Mouse (Mus musculus) kidney, postnatal 0 days (tissue): ENCODE measurements around the gene Krtap10-10. TPM values are rescaled to one million over a fixed set of nuclear protein-coding genes. Genes with fewer than 3 reads are reported as not detected.
"Not testable (repeated sequence)": the region's sequence is repeated elsewhere in the genome, so short reads cannot be mapped to it uniquely, and the experiment has no call there.

ENCODE experiments used
- ATAC-seq: fragments of 200-750 bp; cut with Nextera tagmentation; replicated peaks from 2 replicates; pipeline ENCODE4 v1.8.0; 2017; ENCODE audit warnings: low read depth, moderate number of reproducible peaks, moderate TSS enrichment, moderate library complexity; ENCODE audit not compliant: low FRiP score
- DNase-seq: peaks from one replicate; pipeline ENCODE4 v3.0.0-alpha.2; 2016; ENCODE audit warnings: low spot score
- H3K27ac ChIP-seq: fragments of 300-500 bp; sonication (generic); 2 replicates; pipeline ENCODE4 v1.5.1; 2014; ENCODE audit warnings: mild to moderate bottlenecking
- H3K27me3 ChIP-seq: fragments of 300-500 bp; sonication (generic); 2 replicates; pipeline ENCODE4 v1.6.1; 2014; ENCODE audit warnings: low read length, mixed read lengths; ENCODE audit not compliant: insufficient read depth
- H3K36me3 ChIP-seq: fragments of 300-500 bp; sonication (generic); 2 replicates; pipeline ENCODE4 v1.6.1; 2014; ENCODE audit warnings: low read length, mixed read lengths; ENCODE audit not compliant: insufficient read depth
- H3K4me1 ChIP-seq: fragments of 300-500 bp; sonication (generic); replicated peaks from 2 replicates; pipeline ENCODE4 v1.6.1; 2014; ENCODE audit warnings: antibody characterized with exemption, low read length, mixed read lengths; ENCODE audit not compliant: insufficient read depth
- H3K4me2 ChIP-seq: fragments of 300-500 bp; sonication (generic); 2 replicates; pipeline ENCODE4 v1.6.1; 2014; ENCODE audit warnings: mild to moderate bottlenecking, low read length, moderate library complexity, mixed read lengths
- H3K4me3 ChIP-seq: fragments of 300-500 bp; sonication (generic); replicated peaks from 2 replicates; pipeline ENCODE4 v1.5.1; 2014; ENCODE audit warnings: low read depth, low read length
- H3K9ac ChIP-seq: fragments of 300-500 bp; sonication (generic); 2 replicates; pipeline ENCODE4 v1.6.1; 2014; ENCODE audit warnings: low read depth, low read length
- H3K9me3 ChIP-seq: fragments of 300-500 bp; sonication (generic); replicated peaks from 2 replicates; pipeline ENCODE4 v1.6.1; 2016; ENCODE audit warnings: low read length, inconsistent platforms, mixed read lengths
- CTCF ChIP-seq: IDR thresholded peaks from 2 replicates; pipeline ENCODE4 v1.5.1; 2016; ENCODE audit warnings: antibody characterized with exemption, low read depth, mild to moderate bottlenecking, moderate library complexity
- WGBS: fragments of 180-500 bp; shearing (Covaris S2); extraction: QIAGEN DNeasy Blood & Tissue Kit; methylation state at CpG from one replicate; pipeline ENCODE4 v1.1.7; 2014; 5-methylcytosine and 5-hydroxymethylcytosine counted together
- polyA plus RNA-seq: library from polyadenylated mRNA; unstranded; fragments of >200 nt; fragmentation: Nextera tagmentation; extraction: Ambion mirVana; gene quantifications from 2 replicates; pipeline ENCODE4 v1.2.1, GENCODE M21; 2015

The Krtap10-10 gene
- not detected in 2 replicates for polyA plus RNA-seq

GRCm38 (mm10) chr10:77835647-77836046, at the start of gene Krtap10-10:
Gene Krtap10-10, plus strand, starts transcription at chr10:77835947.
- Histone ChIP-seq H3K9me3 (no peaks in the 10 kb centered on the region), H3K27me3 (no peaks in the 10 kb centered on the region), H3K4me1 (no peaks in the 10 kb centered on the region), H3K4me2 (no peak within 1 kb of the TSS), H3K36me3 (no peaks in the 10 kb centered on the region), H3K9ac (no peak within 1 kb of the TSS), H3K4me3 (no peak within 1 kb of the TSS), H3K27ac (no peak within 1 kb of the TSS)
- no peak for DNase-seq
- no peak for ATAC-seq
- 65% methylated on average over 9 of the region's 9 CpGs for WGBS
- no peak for TF ChIP-seq CTCF

GRCm38 (mm10) chr10:77787876-77788275, 47.9 kb upstream of the Krtap10-10 start, which contains the start of gene Gm7137:
Gene Gm7137, minus strand, starts transcription at chr10:77788200.
- not testable (repeated sequence) for H3K9me3 ChIP-seq, ATAC-seq, H3K27me3 ChIP-seq, H3K9ac ChIP-seq, H3K4me2 ChIP-seq, H3K36me3 ChIP-seq, H3K4me1 ChIP-seq, H3K27ac ChIP-seq, DNase-seq, H3K4me3 ChIP-seq
- no CpG with 5 or more reads among the region's 1 CpGs for WGBS

- TF ChIP-seq CTCF: no peak
- H3K27ac ChIP-seq: no peak overlapping the region
- H3K9ac ChIP-seq: no peak overlapping the region
- no peak overlapping the region for H3K4me3 ChIP-seq
- no peaks in the 10 kb centered on the region for H3K27me3 ChIP-seq
- H3K4me1 ChIP-seq: no peaks in the 10 kb centered on the region
- 38% methylated on average over 2 of the region's 2 CpGs for WGBS
- no peak for ATAC-seq
- no peak overlapping the region for H3K4me2 ChIP-seq
- H3K36me3 ChIP-seq: no peaks in the 10 kb centered on the region
- no peaks in the 10 kb centered on the region for H3K9me3 ChIP-seq
- no peak for DNase-seq
Observed at GRCm38 (mm10) chr10:77788621-77789020, 47.1 kb upstream of the Krtap10-10 start.

GRCm38 (mm10) chr10:77794976-77795375, 40.8 kb upstream of the Krtap10-10 start, which contains the start of gene Gm9639:
Gene Gm9639, minus strand, starts transcription at chr10:77795076.
- DNase-seq: no peak
- ATAC-seq: no peak
- TF ChIP-seq CTCF: no peak

GRCm38 (mm10) chr10:77797677-77798076, 38.1 kb upstream of the Krtap10-10 start:
- H3K4me2 ChIP-seq: no peak overlapping the region
- ATAC-seq (no peak), DNase-seq (no peak)
- no peak overlapping the region for H3K4me3 ChIP-seq
- H3K27ac ChIP-seq: no peak overlapping the region
- H3K36me3 ChIP-seq: no peaks in the 10 kb centered on the region
- H3K9me3 ChIP-seq: no peaks in the 10 kb centered on the region
- no peaks in the 10 kb centered on the region for H3K4me1 ChIP-seq
- no peaks in the 10 kb centered on the region for H3K27me3 ChIP-seq
- TF ChIP-seq CTCF: no peak
- no peak overlapping the region for H3K9ac ChIP-seq
- 32% methylated on average over 3 of the region's 3 CpGs for WGBS

More at GRCm38 (mm10) chr10:77794976-77795375, 40.8 kb upstream of the Krtap10-10 start, which contains the start of gene Gm9639:
- H3K4me3 ChIP-seq: no peak within 1 kb of the TSS
- H3K27me3 ChIP-seq: no peaks in the 10 kb centered on the region
- no peaks in the 10 kb centered on the region for H3K4me1 ChIP-seq
- WGBS: 40% methylated on average over 2 of the region's 2 CpGs
- no peaks in the 10 kb centered on the region for H3K9me3 ChIP-seq
- no peak within 1 kb of the TSS for H3K27ac ChIP-seq
- no peak within 1 kb of the TSS for H3K4me2 ChIP-seq
- no peak within 1 kb of the TSS for H3K9ac ChIP-seq
- no peaks in the 10 kb centered on the region for H3K36me3 ChIP-seq

GRCm38 (mm10) chr10:77798164-77798920, 37.4 kb upstream of the Krtap10-10 start:
- H3K4me1 ChIP-seq, H3K27ac ChIP-seq, H3K27me3 ChIP-seq, H3K36me3 ChIP-seq, H3K4me2 ChIP-seq, H3K9ac ChIP-seq, H3K9me3 ChIP-seq, DNase-seq, ATAC-seq, H3K4me3 ChIP-seq: not testable (repeated sequence)
- WGBS: 67% methylated on average over 2 of the region's 3 CpGs
